Mouse (Mus musculus): ENCODE results near the gene Gm45234.

The Gm45234 gene

GRCm38 (mm10) chr6:124739231-124739796 is 16.5 kb downstream of the Gm45234 start:
- DNase-seq (ENCODE audit: low spot score): no peak

GRCm38 (mm10) chr6:124738511-124739023 is 17.3 kb downstream of the Gm45234 start, which contains the start of gene Ptpn6:
Ptpn6 (minus strand) TSS chr6:124738714.
- peak; percentile 86 for DNase-seq (ENCODE audit: low spot score)

DNA sequence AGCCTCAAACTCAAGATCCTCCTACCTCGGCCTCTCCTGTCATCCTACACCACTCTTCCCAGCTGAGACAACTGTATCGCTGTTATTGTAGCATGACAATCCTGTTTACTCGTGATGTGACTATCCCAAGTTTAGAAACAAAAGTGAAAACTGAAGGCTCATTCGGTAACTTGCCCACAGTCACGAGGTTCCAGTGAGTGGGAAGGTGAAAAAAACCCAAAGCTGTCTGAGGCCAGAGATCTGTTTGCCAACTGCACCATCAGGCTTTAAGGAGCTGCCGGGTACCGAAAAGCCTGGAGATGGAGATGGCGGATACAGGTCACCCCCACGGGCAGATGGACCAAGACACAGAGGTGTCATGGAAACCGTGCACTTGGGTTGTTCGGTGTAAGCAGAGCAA is 18.8 kb downstream of the Gm45234 start:
- no peak for DNase-seq (ENCODE audit: low spot score)

- DNase-seq (ENCODE audit: low spot score): no peak
These were observed 21.4 kb downstream of the Gm45234 start for GRCm38 (mm10) chr6:124734417-124734816.

DNA sequence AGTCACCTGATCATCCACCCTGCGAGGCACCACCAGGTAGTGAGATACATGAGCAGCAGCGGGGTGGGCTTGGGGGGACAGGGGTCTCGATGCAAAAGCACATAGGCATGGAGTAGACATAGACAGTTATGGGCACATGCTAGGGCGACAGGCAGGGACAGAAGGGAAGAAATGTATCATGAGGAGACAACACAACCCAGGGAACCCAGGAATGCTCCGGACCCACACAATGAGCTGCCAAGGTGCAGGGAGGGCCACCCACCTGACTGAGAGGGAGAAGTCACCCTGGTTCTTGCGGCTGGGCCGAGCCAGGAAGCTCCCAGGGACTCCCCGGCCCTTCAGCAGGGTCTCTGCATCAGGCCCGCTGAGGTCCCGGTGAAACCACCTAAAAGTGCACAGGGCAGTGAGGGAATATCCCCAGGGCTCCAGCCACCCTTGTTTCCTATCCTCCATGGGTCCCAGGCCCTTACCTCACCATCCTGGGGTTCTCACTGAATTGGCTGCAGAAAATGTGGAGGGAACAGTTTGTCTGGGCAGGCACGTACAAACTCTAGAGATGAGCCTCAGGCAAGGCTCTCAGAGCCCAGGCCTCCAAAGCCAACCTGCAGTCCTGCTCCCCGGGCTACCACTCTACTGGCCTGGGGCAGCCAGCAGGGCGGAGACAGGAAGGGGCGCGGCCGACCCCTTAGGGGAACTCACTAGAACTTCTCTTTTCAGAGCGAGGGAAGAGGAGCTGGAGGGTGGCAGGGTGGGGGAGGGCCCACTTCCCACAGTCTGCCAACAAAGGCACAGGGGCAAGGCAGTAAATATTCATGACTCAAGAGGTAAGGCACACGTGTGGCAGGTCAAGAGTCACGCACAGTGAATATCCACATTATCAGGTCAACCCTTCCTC is 23.1 kb downstream of the Gm45234 start:
- DNase-seq (ENCODE audit: low spot score): peak; percentile 32

- DNase-seq (ENCODE audit: low spot score): no peak
These were observed 24.8 kb downstream of the Gm45234 start for GRCm38 (mm10) chr6:124731038-124731437.

- DNase-seq (ENCODE audit: low spot score): no peak
These were observed 25.7 kb downstream of the Gm45234 start for GRCm38 (mm10) chr6:124729850-124730705.

GRCm38 (mm10) chr6:124728621-124729020 is 27.2 kb downstream of the Gm45234 start:
- DNase-seq (ENCODE audit: low spot score): no peak

DNA sequence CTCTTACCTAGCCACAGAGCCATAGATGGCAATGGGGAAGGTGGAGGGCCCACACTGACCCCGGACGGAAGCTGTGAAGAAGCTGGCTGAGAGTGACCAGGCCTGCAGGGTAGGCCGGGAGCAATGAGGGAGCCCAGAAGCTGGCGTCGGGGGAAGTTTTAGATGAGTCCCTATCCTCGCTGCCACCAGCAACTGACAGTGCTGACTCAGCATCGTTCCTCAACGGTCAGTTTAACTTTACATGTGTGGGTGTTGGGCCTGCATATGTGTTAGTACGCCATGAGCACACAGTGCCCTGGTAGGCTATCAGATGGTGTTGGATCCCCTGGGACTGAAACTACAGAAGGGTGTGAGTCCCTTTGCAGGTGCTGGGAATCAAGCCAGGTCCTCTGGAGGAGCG is 31.3 kb downstream of the Gm45234 start:
- no peak for DNase-seq (ENCODE audit: low spot score)

- DNase-seq (ENCODE audit: low spot score): no peak
These were observed 32.3 kb downstream of the Gm45234 start for GRCm38 (mm10) chr6:124723541-124723940.

GRCm38 (mm10) chr6:124722876-124723473 is 32.8 kb downstream of the Gm45234 start:
- no peak for DNase-seq (ENCODE audit: low spot score)

- DNase-seq (ENCODE audit: low spot score): no peak
These were observed 34.9 kb downstream of the Gm45234 start for GRCm38 (mm10) chr6:124720904-124721303.

GRCm38 (mm10) chr6:124719354-124719978 is 36.4 kb downstream of the Gm45234 start:
- peak; percentile 43 for DNase-seq (ENCODE audit: low spot score)

GRCm38 (mm10) chr6:124718703-124719102 is 37.1 kb downstream of the Gm45234 start:
- DNase-seq (ENCODE audit: low spot score): peak; percentile 92

- DNase-seq (ENCODE audit: low spot score): no peak
These were observed 37.9 kb downstream of the Gm45234 start for GRCm38 (mm10) chr6:124717968-124718367.

DNA sequence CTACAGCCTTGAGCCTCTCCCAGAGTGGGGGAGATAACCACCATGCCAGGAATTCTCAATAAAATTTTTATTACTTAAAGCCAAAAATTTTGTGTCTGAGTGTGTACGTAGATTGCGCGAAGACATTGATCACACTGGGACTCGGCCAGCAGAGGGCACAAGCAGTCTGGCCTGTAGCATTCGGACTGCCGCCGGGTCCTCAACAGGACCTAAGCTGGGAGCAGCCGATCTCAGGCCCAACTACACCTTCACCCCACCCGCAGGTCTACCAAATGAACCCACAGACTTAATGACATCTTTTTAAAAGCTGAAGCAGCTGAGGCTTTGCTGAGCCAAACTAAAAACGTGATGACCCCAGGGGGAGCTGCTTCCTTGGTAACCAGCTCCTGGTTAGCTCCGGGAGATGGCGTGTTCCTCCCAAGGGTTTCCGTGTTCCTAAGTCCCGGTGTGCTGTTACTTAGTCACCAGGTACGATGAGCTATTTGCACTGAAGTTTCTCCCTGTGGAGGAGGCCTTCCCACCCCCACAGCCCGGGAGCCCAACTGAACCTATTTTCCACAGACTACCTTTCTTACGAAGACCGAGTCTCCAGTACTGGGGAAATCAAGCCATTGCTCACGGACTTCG is 38.8 kb downstream of the Gm45234 start:
- peak; percentile 64 for DNase-seq (ENCODE audit: low spot score)

DNA sequence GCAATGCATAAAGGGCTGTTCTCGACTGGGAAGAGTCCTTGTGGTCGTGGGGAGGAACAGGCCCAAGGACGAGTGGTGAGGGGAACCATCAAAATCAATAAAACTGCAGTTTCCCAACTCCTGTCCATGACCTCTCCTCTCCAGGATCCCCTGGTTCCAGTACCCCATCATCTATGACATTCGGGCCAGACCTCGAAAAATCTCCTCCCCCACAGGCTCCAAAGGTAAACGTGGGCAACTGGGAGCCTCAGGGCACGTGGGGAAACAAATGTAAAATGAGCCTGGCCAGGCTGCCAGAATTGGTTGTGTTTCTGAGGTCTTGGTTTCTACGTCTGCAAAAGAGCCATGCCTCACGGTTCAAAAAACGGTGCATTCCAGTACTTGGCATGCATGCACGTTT is 42.9 kb downstream of the Gm45234 start:
- no peak for DNase-seq (ENCODE audit: low spot score)

GRCm38 (mm10) chr6:124711824-124712782 is 43.7 kb downstream of the Gm45234 start, which contains the start of the genes Emg1 and Phb2:
Emg1 (minus strand) TSS chr6:124712178.
Phb2 (plus strand) TSS chr6:124712336.
- peak; percentile 99 for DNase-seq (ENCODE audit: low spot score)

- DNase-seq (ENCODE audit: low spot score): no peak
These were observed 47.4 kb downstream of the Gm45234 start for GRCm38 (mm10) chr6:124708289-124708889.
